Mouse (Mus musculus): ENCODE data around the gene Gna13. TPM values are rescaled to one million over a fixed set of nuclear protein-coding genes. Genes with fewer than 3 reads are reported as not detected.

The Gna13 gene
- polyA plus RNA-seq, 1 experiment from 2014 or later, result 25.2 TPM

DNA sequence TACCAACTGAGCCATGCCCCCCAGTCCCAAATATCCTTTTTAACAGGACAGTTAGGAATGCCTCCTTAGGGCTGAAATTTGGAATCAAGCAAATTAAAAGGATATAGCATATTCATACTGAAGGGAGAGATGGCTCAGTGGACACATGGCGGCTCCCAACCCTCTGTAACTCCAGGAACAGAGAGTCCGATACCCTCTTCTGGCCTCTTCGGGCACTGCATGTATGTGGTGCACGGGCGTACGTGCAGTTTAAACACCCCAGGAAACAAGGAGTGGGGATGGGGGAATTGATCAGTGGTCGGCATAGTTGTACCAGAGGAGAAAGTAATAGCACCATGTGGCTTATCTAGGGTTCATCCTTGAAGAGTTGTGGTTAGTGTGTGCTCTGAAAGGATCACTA, 82.0 kb downstream of the Gna13 start:
- ATAC-seq (ENCODE audit: low FRiP score) (no peak), DNase-seq (ENCODE audit: low spot score) (peak; percentile 54)
- Histone ChIP-seq H3K9me3 (ENCODE audit: control insufficient read depth, low read length) (no peaks in the 10 kb centered on the region), H3K4me3 (ENCODE audit: low read depth, low read length) (no peak overlapping the region), H3K27ac (ENCODE audit: low read depth, low read length) (no peak overlapping the region), H3K9ac (ENCODE audit: low read depth, low read length) (no peak overlapping the region), H3K27me3 (ENCODE audit: control insufficient read depth, insufficient read depth, low read length) (peaks cover 2% of the 10 kb centered on the region; the same call in 1 of the 2 replicates), H3K4me2 (replicated peaks; ENCODE audit: low read depth, low read length) (no peak overlapping the region), H3K4me1 (replicated peaks; ENCODE audit: control insufficient read depth, insufficient read depth, low read length) (0 out of 2 replicates have a peak, but pooled peaks cover 2% of the 10 kb centered on the region), H3K36me3 (ENCODE audit: control insufficient read depth, insufficient read depth, low read length) (no peaks in the 10 kb centered on the region)
- WGBS, result 54% methylated on average over 7 of the region's 7 CpGs

DNA sequence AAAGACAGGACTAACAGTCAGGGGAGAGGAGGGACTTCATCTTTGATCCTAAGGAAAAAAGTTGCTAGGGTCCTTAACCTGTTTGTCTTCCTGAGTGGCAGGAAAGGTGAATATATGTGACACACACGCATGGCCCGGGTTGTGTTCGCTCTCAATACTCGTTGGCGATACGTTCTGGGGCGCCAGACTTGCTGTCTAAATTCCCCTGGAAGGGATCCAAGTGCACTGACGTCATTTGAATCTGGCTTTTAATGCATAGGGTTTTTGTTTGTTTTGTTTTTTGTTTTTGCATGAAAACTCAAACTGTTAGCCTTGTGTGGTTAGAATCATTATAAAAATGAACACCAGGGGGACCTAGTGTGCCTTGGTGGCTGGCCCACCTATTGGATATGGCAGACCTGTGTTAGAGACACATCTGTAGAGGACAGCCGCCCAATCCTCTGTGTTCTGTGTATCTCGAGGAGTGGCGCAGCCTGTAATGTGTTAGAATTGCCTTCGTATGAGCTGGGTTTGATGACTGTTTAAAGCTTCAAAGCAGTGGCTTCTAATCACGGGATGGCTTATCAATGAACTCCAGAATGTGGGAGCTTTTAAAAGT, 82.9 kb downstream of the Gna13 start:
- peak; percentile 53 for ATAC-seq (ENCODE audit: low FRiP score)
- 64% methylated on average over 13 of the region's 13 CpGs for WGBS

More for the DNA sequence above, 82.9 kb downstream of the Gna13 start:
- Histone ChIP-seq H3K9me3 (ENCODE audit: control insufficient read depth, low read length) (no peaks in the 10 kb centered on the region), H3K27me3 (ENCODE audit: control insufficient read depth, insufficient read depth, low read length) (no peaks in the 10 kb centered on the region), H3K36me3 (ENCODE audit: control insufficient read depth, insufficient read depth, low read length) (no peaks in the 10 kb centered on the region), H3K27ac (ENCODE audit: low read depth, low read length) (no peak overlapping the region), H3K4me2 (replicated peaks; ENCODE audit: low read depth, low read length) (no peak overlapping the region), H3K4me1 (replicated peaks; ENCODE audit: control insufficient read depth, insufficient read depth, low read length) (no peaks in the 10 kb centered on the region), H3K9ac (ENCODE audit: low read depth, low read length) (no peak overlapping the region), H3K4me3 (ENCODE audit: low read depth, low read length) (no peak overlapping the region)
- DNase-seq (ENCODE audit: low spot score), result peak; percentile 62

Other genes starting within 250 kb of the Gna13 start
- gene E030025P04Rik, start 218.5 kb upstream of the Gna13 start, polyA plus RNA-seq (2014; fragmentation: Nextera tagmentation; extraction: Ambion mirVana), result 0.15 TPM in 1 of 2 replicates, not detected in the other
- gene Rgs9, start 64.7 kb upstream of the Gna13 start, polyA plus RNA-seq (2014; fragmentation: Nextera tagmentation; extraction: Ambion mirVana), result 1.7 and 2.4 TPM in 2 replicates
- gene 9930022D16Rik, start 51.1 kb downstream of the Gna13 start, polyA plus RNA-seq (2014; fragmentation: Nextera tagmentation; extraction: Ambion mirVana), result not detected in 2 replicates
- 49.9 and 50.4 TPM in 2 replicates for gene Amz2, start 63.1 kb downstream of the Gna13 start, polyA plus RNA-seq (2014; fragmentation: Nextera tagmentation; extraction: Ambion mirVana)
- gene Arsg, start 110.5 kb downstream of the Gna13 start, polyA plus RNA-seq (2014; fragmentation: Nextera tagmentation; extraction: Ambion mirVana), result 3.1 and 4.2 TPM in 2 replicates
- 4.6 and 6.0 TPM in 2 replicates for gene Slc16a6, start 110.8 kb downstream of the Gna13 start, polyA plus RNA-seq (2014; fragmentation: Nextera tagmentation; extraction: Ambion mirVana)
- 12.2 and 12.3 TPM in 2 replicates for gene Wipi1, start 249.1 kb downstream of the Gna13 start, polyA plus RNA-seq (2014; fragmentation: Nextera tagmentation; extraction: Ambion mirVana)